Mouse (Mus musculus) erythroblast, adult 5-6 weeks (primary cell): Measurements from ENCODE around the gene Gbe1. TPM values are rescaled to one million over a fixed set of nuclear protein-coding genes. Genes with fewer than 3 reads are reported as not detected.

Experiments used
- ATAC-seq: replicated peaks from 2 replicates; pipeline ENCODE4 v1.8.0; 2016; ENCODE audit warnings: moderate number of reproducible peaks, mild to moderate bottlenecking, moderate TSS enrichment, inconsistent platforms; ENCODE audit not compliant: poor library complexity, low FRiP score, severe bottlenecking
- total RNA-seq, 2 experiments: library from RNA; stranded (forward) in 1 of 2; stranded (reverse) in 1 of 2; fragments of 150-400 nt in 1 of 2; fragments of 200-764, 138-1000 nt in 1 of 2; gene quantifications; 2 replicates each; pipeline versions ENCODE4 v1.2.3 to v1.2.4; 2015 to 2017; ENCODE audit warnings: low replicate concordance in 2 of 2

Gbe1 gene
- 13.4 and 23.6 TPM in 2 replicates for total RNA-seq (2015; ENCODE audit: low replicate concordance)
- total RNA-seq (2017; ENCODE audit: low replicate concordance) = 17.9 and 23.4 TPM in 2 replicates

- peak; percentile 84 for ATAC-seq
Measured at GRCm38 (mm10) chr16:70313886-70314577, at the start of gene Gbe1. TSS of gene Gbe1 (plus strand) at chr16:70313949.

- ATAC-seq = no peak
Measured at GRCm38 (mm10) chr16:70310691-70311090, 3.1 kb upstream of the Gbe1 start.

GRCm38 (mm10) chr16:70313496-70313885, 258 bp upstream of the Gbe1 start:
- no peak for ATAC-seq

- no peak for ATAC-seq
Measured at GRCm38 (mm10) chr16:70314578-70314930, 805 bp downstream of the Gbe1 start.

GRCm38 (mm10) chr16:70315261-70315660, 1.5 kb downstream of the Gbe1 start:
- ATAC-seq = no peak

GRCm38 (mm10) chr16:70315862-70316390, 2.2 kb downstream of the Gbe1 start:
- ATAC-seq = no peak

- no peak for ATAC-seq
Measured at GRCm38 (mm10) chr16:70319388-70319787, 5.6 kb downstream of the Gbe1 start.

- ATAC-seq = no peak
Measured at GRCm38 (mm10) chr16:70320612-70321280, 7.0 kb downstream of the Gbe1 start.

GRCm38 (mm10) chr16:70326339-70326948, 12.7 kb downstream of the Gbe1 start:
- no peak for ATAC-seq

GRCm38 (mm10) chr16:70328566-70328965, 14.8 kb downstream of the Gbe1 start:
- no peak for ATAC-seq

- ATAC-seq = no peak
Measured at GRCm38 (mm10) chr16:70329036-70329435, 15.3 kb downstream of the Gbe1 start.

GRCm38 (mm10) chr16:70329471-70329870, 15.7 kb downstream of the Gbe1 start:
- ATAC-seq = no peak

- ATAC-seq = no peak
Measured at GRCm38 (mm10) chr16:70330007-70330406, 16.3 kb downstream of the Gbe1 start.

GRCm38 (mm10) chr16:70330626-70331275, 17.0 kb downstream of the Gbe1 start:
- ATAC-seq = no peak

- no peak for ATAC-seq
Measured at GRCm38 (mm10) chr16:70334812-70335211, 21.1 kb downstream of the Gbe1 start.

GRCm38 (mm10) chr16:70335472-70335871, 21.7 kb downstream of the Gbe1 start:
- ATAC-seq = no peak

- ATAC-seq = no peak
Measured at GRCm38 (mm10) chr16:70337661-70338060, 23.9 kb downstream of the Gbe1 start.

- no peak for ATAC-seq
Measured at GRCm38 (mm10) chr16:70344496-70344895, 30.7 kb downstream of the Gbe1 start.

GRCm38 (mm10) chr16:70345607-70346006, 31.9 kb downstream of the Gbe1 start:
- no peak for ATAC-seq

GRCm38 (mm10) chr16:70350011-70350410, 36.3 kb downstream of the Gbe1 start:
- no peak for ATAC-seq
